Mouse (Mus musculus): ENCODE measurements around the gene Fam184b. TPM values are rescaled to one million over a fixed set of nuclear protein-coding genes. Genes with fewer than 3 reads are reported as not detected.
A peak's percentile ranks its signal among the peaks of the same experiment; 100 is the strongest.

Gene Fam184b
- polyA plus RNA-seq, 1 experiment from 2014 or later, result 0.79 TPM

DNA sequence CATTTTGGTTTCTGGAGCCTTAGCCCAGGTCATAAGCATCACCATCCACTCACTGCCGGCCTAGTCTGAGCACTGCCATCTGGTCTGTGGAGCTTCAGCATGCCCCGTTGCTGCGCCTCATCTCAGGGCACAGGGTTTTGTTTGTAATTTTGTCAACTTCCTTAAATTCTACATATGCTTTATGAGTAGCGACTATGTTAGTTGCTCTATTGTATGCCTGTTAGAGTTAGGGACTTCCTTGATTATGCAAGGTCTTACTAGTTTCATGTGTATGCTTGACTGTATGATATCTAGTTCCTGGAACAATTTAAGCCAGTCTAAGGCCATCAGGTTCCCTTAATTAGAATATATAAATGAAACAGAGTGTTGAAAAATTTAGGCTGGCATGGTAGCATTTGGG is 113.1 kb downstream of the Fam184b start:
- 96% methylated on average over 4 of the region's 4 CpGs for WGBS
- ATAC-seq (ENCODE audit: low FRiP score), result no peak
- Histone ChIP-seq H3K4me1 (peaks cover 8% of the 10 kb centered on the region), H3K9ac (no peak overlapping the region), H3K27me3 (no peaks in the 10 kb centered on the region), H3K27ac (no peak overlapping the region), H3K9me3 (replicated peaks) (no peaks in the 10 kb centered on the region), H3K4me3 (no peak overlapping the region), H3K36me3 (peaks cover 66% of the 10 kb centered on the region), H3K4me2 (replicated peaks) (no peak overlapping the region)

- H3K4me2 ChIP-seq (replicated peaks), result no peak overlapping the region
- no peaks in the 10 kb centered on the region for H3K9me3 ChIP-seq (replicated peaks)
- no peaks in the 10 kb centered on the region for H3K27me3 ChIP-seq
- 96% methylated on average over 10 of the region's 10 CpGs for WGBS
- peaks cover 57% of the 10 kb centered on the region for H3K36me3 ChIP-seq
- H3K27ac ChIP-seq, result no peak overlapping the region
- H3K9ac ChIP-seq, result no peak overlapping the region
- no peak overlapping the region for H3K4me3 ChIP-seq
- H3K4me1 ChIP-seq, result peaks cover 15% of the 10 kb centered on the region
- ATAC-seq (ENCODE audit: low FRiP score), result no peak
Measured at GRCm38 (mm10) chr5:45525101-45525500, 114.3 kb downstream of the Fam184b start.

- WGBS, result 91% methylated on average over 6 of the region's 6 CpGs
- H3K4me2 ChIP-seq (replicated peaks), result peak overlapping the region; percentile 94
- no peak for ATAC-seq (ENCODE audit: low FRiP score)
- peaks cover 15% of the 10 kb centered on the region for H3K4me1 ChIP-seq
- H3K27me3 ChIP-seq, result no peaks in the 10 kb centered on the region
- H3K36me3 ChIP-seq, result peaks cover 30% of the 10 kb centered on the region
- no peak overlapping the region for H3K9ac ChIP-seq
- H3K9me3 ChIP-seq (replicated peaks), result no peaks in the 10 kb centered on the region
- H3K27ac ChIP-seq, result no peak overlapping the region
- H3K4me3 ChIP-seq, result no peak overlapping the region
Measured at GRCm38 (mm10) chr5:45521601-45522000, 117.8 kb downstream of the Fam184b start.

DNA sequence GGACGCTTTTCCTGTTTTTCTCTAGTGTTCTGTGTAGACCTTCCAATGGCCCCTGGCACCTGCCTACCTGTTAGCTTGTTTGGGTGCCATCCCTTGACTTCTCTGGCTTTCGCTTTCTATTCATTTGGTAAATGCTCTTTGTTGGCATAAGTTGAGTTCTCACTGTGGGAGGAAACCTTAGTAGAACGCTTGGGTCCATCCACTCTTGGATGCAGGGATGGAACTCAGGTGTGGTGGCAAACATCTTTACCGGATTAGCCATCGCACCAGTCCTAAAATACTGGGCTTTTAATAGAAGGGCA is 118.7 kb downstream of the Fam184b start:
- Histone ChIP-seq H3K36me3 (peaks cover 22% of the 10 kb centered on the region), H3K4me3 (peak overlapping the region; percentile 60), H3K27me3 (no peaks in the 10 kb centered on the region), H3K9ac (peak overlapping the region; percentile 79), H3K4me2 (replicated peaks) (peak overlapping the region; percentile 94), H3K27ac (no peak overlapping the region), H3K4me1 (peaks cover 15% of the 10 kb centered on the region), H3K9me3 (replicated peaks) (no peaks in the 10 kb centered on the region)
- WGBS, result 3% methylated on average over 5 of the region's 5 CpGs
- ATAC-seq (ENCODE audit: low FRiP score), result no peak

DNA sequence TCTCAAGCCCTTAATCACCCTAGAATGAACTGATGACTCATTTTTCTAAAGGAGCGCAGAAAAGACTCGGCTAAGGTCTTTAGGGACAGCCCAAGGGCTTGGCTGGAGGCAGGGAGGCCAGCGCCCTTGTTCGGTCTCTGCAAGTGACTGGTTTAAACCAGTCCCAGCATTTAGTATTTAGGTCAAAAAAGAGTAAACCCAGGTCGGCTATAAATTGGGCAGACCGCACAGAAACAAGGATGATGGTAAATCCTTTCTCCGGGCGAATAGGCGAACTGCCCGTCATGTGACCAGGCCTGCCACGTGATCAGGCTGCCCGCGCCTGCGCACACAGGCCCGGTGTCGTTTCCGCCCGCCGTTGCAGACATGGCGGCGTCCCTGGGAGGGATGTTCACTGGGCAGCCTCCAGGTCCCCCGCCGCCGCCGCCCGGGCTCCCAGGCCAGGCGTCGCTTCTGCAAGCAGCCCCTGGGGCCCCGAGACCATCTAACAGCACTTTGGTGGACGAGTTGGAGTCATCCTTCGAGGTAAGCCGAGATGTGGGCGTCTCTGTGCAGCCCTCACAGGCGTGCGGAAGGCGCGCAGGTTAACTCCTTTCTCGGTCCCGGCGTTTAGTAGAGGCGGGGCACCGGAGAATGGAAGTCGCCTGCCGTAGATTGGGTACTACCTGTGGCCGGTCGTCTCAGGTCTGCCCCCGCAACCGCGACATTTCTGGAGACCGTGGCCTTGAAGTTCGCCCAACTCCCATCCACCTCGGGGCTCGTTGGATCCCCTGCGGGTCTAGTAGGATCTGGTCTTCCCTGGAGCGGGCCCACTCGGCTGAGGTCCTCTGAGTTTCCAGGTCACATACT is 119.2 kb downstream of the Fam184b start, which contains the start of gene Med28:
Gene Med28, plus strand, starts transcription at position 270 of the 849 bp plus-strand sequence.
- H3K4me3 ChIP-seq, result peak within 1 kb of the TSS; percentile 60
- peak within 1 kb of the TSS; percentile 94 for H3K4me2 ChIP-seq (replicated peaks)
- H3K9ac ChIP-seq, result peak within 1 kb of the TSS; percentile 79
- 2% methylated on average over 56 of the region's 56 CpGs for WGBS
- peaks cover 15% of the 10 kb centered on the region for H3K4me1 ChIP-seq
- peak within 1 kb of the TSS; percentile 64 for H3K27ac ChIP-seq
- peak; percentile 97 for ATAC-seq (ENCODE audit: low FRiP score)
- H3K36me3 ChIP-seq, result peaks cover 16% of the 10 kb centered on the region
- H3K9me3 ChIP-seq (replicated peaks), result no peaks in the 10 kb centered on the region
- no peaks in the 10 kb centered on the region for H3K27me3 ChIP-seq

- no peak overlapping the region for H3K4me2 ChIP-seq (replicated peaks)
- H3K4me3 ChIP-seq, result no peak overlapping the region
- no peak for ATAC-seq (ENCODE audit: low FRiP score)
- H3K9me3 ChIP-seq (replicated peaks), result no peaks in the 10 kb centered on the region
- no peak overlapping the region for H3K27ac ChIP-seq
- no peak overlapping the region for H3K9ac ChIP-seq
- H3K36me3 ChIP-seq, result peaks cover 13% of the 10 kb centered on the region
- H3K4me1 ChIP-seq, result no peaks in the 10 kb centered on the region
- no peaks in the 10 kb centered on the region for H3K27me3 ChIP-seq
- WGBS, result 94% methylated on average over 10 of the region's 10 CpGs
Measured at GRCm38 (mm10) chr5:45515151-45515743, 124.2 kb downstream of the Fam184b start.

GRCm38 (mm10) chr5:45514599-45514998 is 124.8 kb downstream of the Fam184b start:
- peaks cover 20% of the 10 kb centered on the region for H3K36me3 ChIP-seq

DNA sequence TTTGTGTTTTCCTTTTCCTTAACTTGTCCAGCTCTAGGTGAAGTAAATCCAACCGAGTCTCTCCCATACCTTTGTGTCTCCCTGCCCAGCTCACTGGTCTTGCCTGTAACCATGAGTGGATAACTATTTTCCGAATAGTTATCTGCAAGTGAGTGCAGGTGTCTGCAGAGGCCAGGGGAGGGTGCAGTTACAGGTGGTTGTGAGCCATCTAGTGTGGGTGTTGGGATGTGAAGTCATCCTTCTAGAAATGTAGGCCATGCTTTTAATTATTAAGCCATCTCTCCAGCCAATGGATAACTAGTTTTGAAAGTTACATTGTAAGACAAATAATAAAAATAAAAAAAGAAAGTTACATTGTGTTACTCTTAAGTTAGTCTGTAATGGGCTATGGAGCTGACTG is 125.9 kb downstream of the Fam184b start:
- H3K27ac ChIP-seq, result no peak overlapping the region
- 94% methylated on average over 2 of the region's 2 CpGs for WGBS
- no peaks in the 10 kb centered on the region for H3K27me3 ChIP-seq
- H3K9me3 ChIP-seq (replicated peaks), result no peaks in the 10 kb centered on the region
- no peaks in the 10 kb centered on the region for H3K4me1 ChIP-seq
- no peak overlapping the region for H3K9ac ChIP-seq
- H3K36me3 ChIP-seq, result peaks cover 21% of the 10 kb centered on the region
- no peak overlapping the region for H3K4me2 ChIP-seq (replicated peaks)
- no peak overlapping the region for H3K4me3 ChIP-seq
- ATAC-seq (ENCODE audit: low FRiP score), result no peak

More at GRCm38 (mm10) chr5:45514599-45514998, 124.8 kb downstream of the Fam184b start:
- no peak for ATAC-seq (ENCODE audit: low FRiP score)
- Histone ChIP-seq H3K4me1 (no peaks in the 10 kb centered on the region), H3K27me3 (no peaks in the 10 kb centered on the region), H3K9ac (no peak overlapping the region), H3K9me3 (replicated peaks) (no peaks in the 10 kb centered on the region), H3K4me2 (replicated peaks) (no peak overlapping the region), H3K27ac (no peak overlapping the region), H3K4me3 (no peak overlapping the region)
- WGBS, result 67% methylated on average over 1 of the region's 1 CpGs

GRCm38 (mm10) chr5:45512908-45513307 is 126.5 kb downstream of the Fam184b start:
- Histone ChIP-seq H3K27me3 (no peaks in the 10 kb centered on the region), H3K9ac (no peak overlapping the region), H3K9me3 (replicated peaks) (no peaks in the 10 kb centered on the region), H3K36me3 (peaks cover 21% of the 10 kb centered on the region), H3K4me1 (no peaks in the 10 kb centered on the region), H3K4me3 (no peak overlapping the region), H3K27ac (no peak overlapping the region), H3K4me2 (replicated peaks) (no peak overlapping the region)
- no peak for ATAC-seq (ENCODE audit: low FRiP score)
- 95% methylated on average over 6 of the region's 6 CpGs for WGBS

DNA sequence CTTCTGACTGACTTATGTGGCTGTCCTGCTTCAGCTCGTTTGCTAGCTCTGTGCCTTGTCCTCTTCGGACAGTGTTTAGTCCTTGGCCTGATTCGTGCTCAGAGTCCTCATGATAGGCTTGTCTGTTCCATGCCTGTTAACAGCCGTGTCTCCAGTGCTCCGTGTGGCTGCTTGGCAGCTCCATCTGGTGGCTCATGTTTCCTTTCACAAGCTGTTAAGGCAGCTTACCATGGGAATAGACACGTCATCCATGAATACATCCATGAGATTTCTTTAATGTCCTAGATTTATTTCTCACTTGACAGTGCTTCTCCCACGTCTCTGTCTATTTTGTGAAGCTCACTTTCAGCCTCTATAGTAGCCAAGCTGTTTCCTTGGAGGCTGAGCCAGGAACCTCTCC is 129.3 kb downstream of the Fam184b start:
- Histone ChIP-seq H3K9me3 (replicated peaks) (no peaks in the 10 kb centered on the region), H3K27me3 (no peaks in the 10 kb centered on the region), H3K4me1 (no peaks in the 10 kb centered on the region), H3K27ac (no peak overlapping the region), H3K9ac (no peak overlapping the region), H3K4me3 (no peak overlapping the region), H3K4me2 (replicated peaks) (no peak overlapping the region), H3K36me3 (peaks cover 41% of the 10 kb centered on the region)
- no peak for ATAC-seq (ENCODE audit: low FRiP score)
- 83% methylated on average over 7 of the region's 7 CpGs for WGBS

DNA sequence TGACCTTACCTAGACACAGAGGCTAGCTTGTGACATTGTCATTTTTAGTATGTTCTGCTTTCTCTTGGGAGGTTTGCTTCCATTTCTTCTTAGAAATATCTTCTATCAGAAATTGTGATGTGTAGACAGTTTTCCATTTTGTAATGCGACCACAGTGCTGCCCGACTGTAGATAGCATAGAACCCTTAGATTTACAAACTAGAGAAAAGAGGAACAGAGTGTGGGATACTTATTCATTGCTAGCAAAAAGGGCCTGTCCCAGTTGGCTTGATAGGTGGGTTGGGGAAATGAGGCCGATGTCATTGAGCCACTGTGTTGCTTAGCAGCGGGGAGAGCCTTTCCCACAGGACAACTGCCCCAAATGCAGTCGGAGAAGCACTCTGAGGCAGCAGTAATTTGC is 141.8 kb downstream of the Fam184b start:
- WGBS, result 90% methylated on average over 5 of the region's 5 CpGs
- Histone ChIP-seq H3K4me3 (no peak overlapping the region), H3K27ac (no peak overlapping the region), H3K9me3 (replicated peaks) (no peaks in the 10 kb centered on the region), H3K4me1 (0 out of 2 replicates have a peak, but pooled peaks cover 11% of the 10 kb centered on the region), H3K4me2 (replicated peaks) (no peak overlapping the region), H3K9ac (no peak overlapping the region), H3K36me3 (peaks cover 35% of the 10 kb centered on the region), H3K27me3 (no peaks in the 10 kb centered on the region)
- ATAC-seq (ENCODE audit: low FRiP score), result no peak

GRCm38 (mm10) chr5:45496930-45497550 is 142.4 kb downstream of the Fam184b start:
- no peak overlapping the region for H3K4me3 ChIP-seq
- 86% methylated on average over 12 of the region's 12 CpGs for WGBS
- no peak overlapping the region for H3K4me2 ChIP-seq (replicated peaks)
- ATAC-seq (ENCODE audit: low FRiP score), result no peak
- no peak overlapping the region for H3K27ac ChIP-seq
- H3K9me3 ChIP-seq (replicated peaks), result no peaks in the 10 kb centered on the region
- H3K4me1 ChIP-seq, result 0 out of 2 replicates have a peak, but pooled peaks cover 11% of the 10 kb centered on the region
- no peaks in the 10 kb centered on the region for H3K27me3 ChIP-seq
- peaks cover 33% of the 10 kb centered on the region for H3K36me3 ChIP-seq
- H3K9ac ChIP-seq, result no peak overlapping the region

Measured in hindbrain, embryonic 12.5 days (tissue).